Mouse (Mus musculus) myocyte (in vitro differentiated cells): ENCODE results near the gene Ikzf1.

Source experiments
- MAX ChIP-seq: IDR thresholded peaks from one replicate; pipeline ENCODE4 v1.6.1; 2011; ENCODE audit warnings: low read depth, mild to moderate bottlenecking, control low read depth
- POLR2A ChIP-seq: IDR thresholded peaks from one replicate; pipeline ENCODE4 v1.6.1; 2011; ENCODE audit warnings: low read depth, mild to moderate bottlenecking, control low read depth, moderate library complexity; ENCODE audit not compliant: insufficient read length
- TCF12 ChIP-seq: IDR thresholded peaks from one replicate; pipeline ENCODE4 v1.6.1; 2011; ENCODE audit warnings: mild to moderate bottlenecking, control low read depth; ENCODE audit not compliant: poor library complexity, insufficient read depth, severe bottlenecking

DNA sequence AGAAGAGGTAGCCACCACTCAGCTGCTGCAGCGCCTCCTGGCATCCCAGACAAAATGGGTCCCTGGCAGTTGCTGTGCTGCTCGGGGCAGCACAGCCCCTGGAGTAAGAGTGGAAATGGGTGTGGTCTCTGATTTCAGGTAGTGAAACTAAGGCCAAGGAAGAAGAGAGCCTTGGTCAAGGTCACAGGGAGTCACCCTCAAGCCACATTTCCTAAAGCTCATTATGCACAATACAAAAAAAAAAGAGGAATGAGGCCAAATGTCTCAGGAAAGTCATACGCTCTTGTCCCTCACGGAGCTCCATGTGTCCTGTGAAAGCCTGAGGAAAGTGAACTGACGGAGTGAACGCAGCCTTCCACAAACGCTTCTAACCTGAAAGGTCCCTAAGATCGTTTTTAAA is 96.9 kb downstream of the Ikzf1 start:
- TF ChIP-seq POLR2A = no peak
- TF ChIP-seq TCF12 = no peak
- TF ChIP-seq MAX = no peak
